Mouse (Mus musculus) bone marrow macrophage, adult 2 months (primary cell): ENCODE results near the gene Acin1.

Experiments
- CTCF ChIP-seq: IDR thresholded peaks from 2 replicates; pipeline ENCODE4 v1.5.1; 2012; ENCODE audit warnings: low read depth, mild to moderate bottlenecking, low read length, moderate library complexity
- POLR2A ChIP-seq: IDR thresholded peaks from 2 replicates; pipeline ENCODE4 v1.6.1; 2012; ENCODE audit warnings: mild to moderate bottlenecking, low read depth, low read length, borderline replicate concordance

- TF ChIP-seq CTCF (no peak), POLR2A (no peak)
These were observed 76.1 kb downstream of the Acin1 start for GRCm38 (mm10) chr14:54610648-54611047.
